Mouse (Mus musculus): ENCODE data around the gene Cdk5. TPM values are rescaled to one million over a fixed set of nuclear protein-coding genes. Genes with fewer than 3 reads are reported as not detected.

Gene Cdk5
- polyA plus RNA-seq, 1 experiment from 2014 or later: 37.0 TPM

DNA sequence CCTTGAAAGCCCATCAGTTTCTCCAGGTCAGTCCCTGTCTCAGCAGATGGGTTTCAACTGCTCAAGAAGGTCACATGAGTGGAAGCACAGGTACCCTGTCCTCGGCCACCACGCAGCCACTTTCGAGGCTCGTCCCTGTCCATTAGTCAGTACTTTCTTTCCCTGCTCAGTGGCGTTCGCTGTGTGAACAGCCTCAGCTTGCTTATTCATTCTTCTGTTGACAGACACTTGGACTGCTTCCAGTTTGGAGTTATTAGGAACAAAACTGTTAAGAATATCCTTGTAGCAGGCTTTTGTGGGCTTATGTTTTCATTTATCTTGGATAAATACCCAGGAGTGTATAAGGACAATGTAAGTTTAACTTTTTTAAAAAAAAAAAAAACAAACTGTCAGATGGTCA is 49.1 kb downstream of the Cdk5 start:
- Histone ChIP-seq H3K9me3 (ENCODE audit: control insufficient read depth, low read length) (no peaks in the 10 kb centered on the region), H3K4me1 (ENCODE audit: control insufficient read depth, insufficient read depth, low read length) (no peaks in the 10 kb centered on the region), H3K27ac (ENCODE audit: low read length) (no peak overlapping the region), H3K36me3 (ENCODE audit: control insufficient read depth, insufficient read depth, low read length) (no peaks in the 10 kb centered on the region), H3K4me2 (ENCODE audit: low read depth, low read length) (no peak overlapping the region), H3K4me3 (ENCODE audit: low read length) (no peak overlapping the region), H3K27me3 (replicated peaks; ENCODE audit: control insufficient read depth, insufficient read depth, low read length) (no peaks in the 10 kb centered on the region), H3K9ac (ENCODE audit: low read depth, low read length) (no peak overlapping the region)
- 51% methylated on average over 6 of the region's 6 CpGs for WGBS
- no peak for ATAC-seq

DNA sequence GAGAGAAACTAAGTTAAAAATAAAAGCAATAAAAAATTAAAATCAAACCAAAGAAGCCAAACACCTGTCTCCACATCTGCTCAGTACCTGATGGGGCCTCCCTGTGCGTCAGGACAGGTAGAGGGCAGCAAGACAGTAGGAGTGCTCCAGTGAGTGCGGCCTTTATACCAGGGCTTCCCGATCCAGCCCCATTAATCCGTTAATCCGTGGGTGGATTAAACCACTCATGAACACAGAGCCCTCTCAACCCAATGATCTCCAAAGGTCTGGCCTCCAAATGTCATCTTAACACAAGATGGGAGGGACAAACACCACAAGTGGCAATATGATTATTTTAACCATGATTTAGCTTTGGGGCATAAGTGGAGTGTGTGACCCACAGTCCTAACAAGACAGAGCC is 49.5 kb downstream of the Cdk5 start:
- WGBS: 79% methylated on average over 5 of the region's 5 CpGs
- ATAC-seq: no peak
- Histone ChIP-seq H3K9me3 (ENCODE audit: control insufficient read depth, low read length) (no peaks in the 10 kb centered on the region), H3K36me3 (ENCODE audit: control insufficient read depth, insufficient read depth, low read length) (no peaks in the 10 kb centered on the region), H3K27me3 (replicated peaks; ENCODE audit: control insufficient read depth, insufficient read depth, low read length) (no peaks in the 10 kb centered on the region), H3K4me1 (ENCODE audit: control insufficient read depth, insufficient read depth, low read length) (no peaks in the 10 kb centered on the region), H3K4me2 (ENCODE audit: low read depth, low read length) (no peak overlapping the region), H3K27ac (ENCODE audit: low read length) (no peak overlapping the region), H3K4me3 (ENCODE audit: low read length) (no peak overlapping the region), H3K9ac (ENCODE audit: low read depth, low read length) (no peak overlapping the region)

DNA sequence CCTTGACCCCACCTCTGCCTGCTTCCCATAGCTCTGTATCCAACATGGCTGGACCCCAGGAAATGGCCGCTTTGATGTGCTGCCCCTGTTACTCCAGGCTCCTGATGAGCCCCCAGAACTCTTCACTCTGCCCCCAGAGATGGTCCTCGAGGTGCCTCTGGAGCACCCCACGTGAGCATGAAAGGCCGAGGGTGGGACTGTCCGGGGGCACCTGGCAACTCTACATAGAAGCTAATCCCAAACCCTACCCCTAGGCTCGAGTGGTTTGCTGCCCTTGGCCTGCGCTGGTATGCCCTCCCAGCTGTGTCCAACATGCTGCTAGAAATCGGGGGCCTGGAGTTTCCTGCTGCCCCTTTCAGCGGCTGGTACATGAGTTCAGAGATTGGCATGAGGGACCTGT is 53.6 kb downstream of the Cdk5 start:
- Histone ChIP-seq H3K9me3 (ENCODE audit: control insufficient read depth, low read length) (no peaks in the 10 kb centered on the region), H3K36me3 (ENCODE audit: control insufficient read depth, insufficient read depth, low read length) (no peaks in the 10 kb centered on the region), H3K27me3 (replicated peaks; ENCODE audit: control insufficient read depth, insufficient read depth, low read length) (no peaks in the 10 kb centered on the region), H3K9ac (ENCODE audit: low read depth, low read length) (no peak overlapping the region), H3K4me3 (ENCODE audit: low read length) (no peak overlapping the region), H3K4me2 (ENCODE audit: low read depth, low read length) (no peak overlapping the region), H3K4me1 (ENCODE audit: control insufficient read depth, insufficient read depth, low read length) (no peaks in the 10 kb centered on the region), H3K27ac (ENCODE audit: low read length) (no peak overlapping the region)
- ATAC-seq: no peak
- 90% methylated on average over 9 of the region's 9 CpGs for WGBS

Other genes starting within 250 kb of the Cdk5 start
- 3.1 and 5.8 TPM in 2 replicates for gene Kcnh2, start 71.9 kb downstream of the Cdk5 start, polyA plus RNA-seq (2015; fragmentation: Nextera tagmentation; extraction: Ambion mirVana)
- gene Nos3, start 58.7 kb downstream of the Cdk5 start, polyA plus RNA-seq (2015; fragmentation: Nextera tagmentation; extraction: Ambion mirVana): 7.0 and 7.7 TPM in 2 replicates
- 1.7 and 2.0 TPM in 2 replicates for gene Atg9b, start 31.4 kb downstream of the Cdk5 start, polyA plus RNA-seq (2015; fragmentation: Nextera tagmentation; extraction: Ambion mirVana)
- 89.8 and 91.3 TPM in 2 replicates for gene Abcb8, start 29.9 kb downstream of the Cdk5 start, polyA plus RNA-seq (2015; fragmentation: Nextera tagmentation; extraction: Ambion mirVana)
- 0.12 and 0.57 TPM in 2 replicates for gene Asic3, start 10.1 kb downstream of the Cdk5 start, polyA plus RNA-seq (2015; fragmentation: Nextera tagmentation; extraction: Ambion mirVana)
- gene Slc4a2, start 307 bp upstream of the Cdk5 start, polyA plus RNA-seq (2015; fragmentation: Nextera tagmentation; extraction: Ambion mirVana): 52.7 and 59.2 TPM in 2 replicates
- gene Fastk, start 21.8 kb upstream of the Cdk5 start, polyA plus RNA-seq (2015; fragmentation: Nextera tagmentation; extraction: Ambion mirVana): 113 and 117 TPM in 2 replicates
- gene Tmub1, start 24.3 kb upstream of the Cdk5 start, polyA plus RNA-seq (2015; fragmentation: Nextera tagmentation; extraction: Ambion mirVana): 28.5 and 28.7 TPM in 2 replicates
- gene Agap3, start 28.6 kb upstream of the Cdk5 start, polyA plus RNA-seq (2015; fragmentation: Nextera tagmentation; extraction: Ambion mirVana): 10.2 and 10.7 TPM in 2 replicates
- 0.04 TPM in 1 of 2 replicates, not detected in the other for gene Gbx1, start 103.7 kb upstream of the Cdk5 start, polyA plus RNA-seq (2015; fragmentation: Nextera tagmentation; extraction: Ambion mirVana)
- 0.16 and 0.29 TPM in 2 replicates for gene Asb10, start 117.4 kb upstream of the Cdk5 start, polyA plus RNA-seq (2015; fragmentation: Nextera tagmentation; extraction: Ambion mirVana)
- gene 4931409K22Rik, start 133.3 kb upstream of the Cdk5 start, polyA plus RNA-seq (2015; fragmentation: Nextera tagmentation; extraction: Ambion mirVana): not detected in 2 replicates
- 75.0 and 82.7 TPM in 2 replicates for gene Abcf2, start 153.9 kb upstream of the Cdk5 start, polyA plus RNA-seq (2015; fragmentation: Nextera tagmentation; extraction: Ambion mirVana)
- 16.3 and 18.0 TPM in 2 replicates for gene Chpf2, start 163.2 kb upstream of the Cdk5 start, polyA plus RNA-seq (2015; fragmentation: Nextera tagmentation; extraction: Ambion mirVana)
- gene Smarcd3, start 200.9 kb upstream of the Cdk5 start, polyA plus RNA-seq (2015; fragmentation: Nextera tagmentation; extraction: Ambion mirVana): 9.5 and 10.0 TPM in 2 replicates

Measured in intestine, embryonic 16.5 days (tissue).